Mouse (Mus musculus): ENCODE results near the gene 4930452B06Rik.
A peak's percentile ranks its signal among the peaks of the same experiment; 100 is the strongest.

4930452B06Rik gene

GRCm38 (mm10) chr14:8451117-8451516, 214.9 kb downstream of the 4930452B06Rik start:
- DNase-seq (ENCODE audit: low read depth, low spot score) = no peak

DNA sequence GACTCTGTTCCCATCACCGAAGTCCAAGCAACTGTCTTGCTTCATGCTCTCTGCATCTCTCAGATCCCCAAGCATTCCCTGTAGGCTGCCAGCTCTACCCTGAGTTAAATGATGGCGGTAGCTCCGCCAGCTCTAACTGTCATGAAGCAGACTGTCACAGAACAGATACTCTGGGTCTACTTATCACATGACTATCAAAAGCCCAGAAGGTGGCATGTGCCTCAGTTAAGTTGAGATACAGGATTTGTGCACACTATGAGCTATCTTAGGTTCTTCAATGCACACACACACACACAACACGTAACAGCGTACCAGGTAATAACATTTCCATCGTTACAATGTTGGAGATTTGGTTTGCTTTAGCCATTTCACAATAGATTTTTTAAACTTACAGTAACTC, 215.7 kb downstream of the 4930452B06Rik start:
- DNase-seq (ENCODE audit: low read depth, low spot score) = no peak

DNA sequence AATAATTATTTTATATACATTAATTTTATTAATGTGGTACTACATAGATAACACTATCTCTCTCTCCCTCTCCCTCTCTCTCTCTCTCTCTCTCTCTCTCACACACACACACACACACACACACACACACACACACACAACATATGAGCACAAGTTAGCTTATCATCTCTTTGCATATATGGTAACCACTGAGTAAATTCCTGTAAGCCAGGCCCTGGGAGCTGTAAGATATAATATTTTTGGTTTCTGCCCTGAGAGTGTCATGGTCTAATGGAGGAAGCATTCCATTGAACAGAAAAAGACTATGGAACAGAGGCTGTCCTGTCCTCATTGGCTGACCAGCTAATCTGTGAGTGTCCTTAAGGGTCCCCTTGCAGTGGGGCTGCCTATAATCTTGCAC, 216.7 kb downstream of the 4930452B06Rik start:
- no peak for DNase-seq (ENCODE audit: low read depth, low spot score)

DNA sequence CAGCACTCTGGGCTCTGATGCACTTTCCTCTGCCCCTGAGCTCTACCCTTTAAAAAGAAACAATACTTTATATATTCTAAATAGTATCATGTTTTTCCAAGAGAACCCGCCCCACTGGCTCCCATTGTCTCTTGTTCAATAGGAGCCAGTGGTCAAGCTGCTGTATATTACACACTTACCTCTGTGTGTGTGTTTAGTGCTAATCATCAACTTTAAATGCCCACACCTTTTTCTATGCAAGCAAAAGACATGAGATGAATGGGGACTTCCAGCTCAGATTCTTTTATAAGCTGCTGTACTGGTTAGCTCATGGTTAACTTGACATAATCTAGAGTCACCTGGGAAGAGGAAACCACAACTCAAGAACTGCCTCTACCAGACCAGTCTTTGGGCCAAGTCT, 218.7 kb downstream of the 4930452B06Rik start:
- DNase-seq (ENCODE audit: low read depth, low spot score) = no peak

- DNase-seq (ENCODE audit: low read depth, low spot score) = no peak
These were observed 221.7 kb downstream of the 4930452B06Rik start for GRCm38 (mm10) chr14:8444363-8444762.

GRCm38 (mm10) chr14:8442691-8443090, 223.3 kb downstream of the 4930452B06Rik start:
- DNase-seq (ENCODE audit: low read depth, low spot score) = no peak

DNA sequence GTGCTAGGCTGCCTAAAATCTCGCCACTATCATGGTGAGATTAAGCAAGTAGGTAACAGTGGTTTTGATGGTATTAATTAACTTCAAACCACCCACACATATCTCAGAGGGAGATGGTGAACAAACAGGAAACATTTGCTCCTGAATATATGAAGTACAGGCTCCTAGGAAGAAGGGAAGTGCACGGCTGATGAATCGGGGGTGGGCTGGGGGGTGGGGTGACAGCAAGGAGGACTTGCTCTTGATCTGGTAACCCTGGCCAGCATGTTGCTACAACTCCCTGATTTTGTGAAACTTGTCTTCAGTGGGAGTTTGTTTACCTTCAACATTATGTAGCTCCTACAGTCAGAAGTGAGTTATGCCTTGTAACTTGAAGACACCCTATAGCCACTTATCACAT, 224.4 kb downstream of the 4930452B06Rik start:
- DNase-seq (ENCODE audit: low read depth, low spot score) = no peak

DNA sequence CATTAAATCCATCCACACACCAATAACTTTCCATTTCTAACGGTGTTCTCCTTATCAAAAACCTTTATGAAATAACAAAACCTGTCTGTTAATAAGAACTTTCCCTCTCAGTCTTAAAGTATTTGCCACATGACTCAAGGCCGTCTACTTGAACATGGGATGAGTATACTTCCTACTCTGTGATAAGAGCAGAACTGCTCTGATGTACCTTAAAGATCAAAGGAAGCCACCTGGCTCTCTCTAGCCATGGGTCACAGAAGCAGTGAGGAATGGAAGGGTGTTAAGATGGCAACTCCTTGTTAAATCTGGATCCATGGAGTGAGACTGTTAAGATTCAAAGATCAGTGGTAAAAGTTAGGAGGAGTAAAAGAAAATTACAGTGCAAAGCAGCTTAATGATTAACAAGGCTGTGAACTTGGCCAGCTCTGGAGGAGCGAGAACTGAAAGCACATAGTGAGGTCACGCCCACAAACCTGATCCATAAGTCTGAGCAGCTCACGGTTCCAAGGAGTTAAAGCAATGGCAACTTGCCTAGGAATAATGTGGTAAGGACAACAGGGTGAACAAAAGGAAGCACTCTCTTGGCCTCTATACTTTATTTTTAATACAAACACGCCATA, 235.3 kb downstream of the 4930452B06Rik start:
- DNase-seq (ENCODE audit: low read depth, low spot score) = no peak

- no peak for DNase-seq (ENCODE audit: low read depth, low spot score)
These were observed 236.3 kb downstream of the 4930452B06Rik start for GRCm38 (mm10) chr14:8429767-8430166.

DNA sequence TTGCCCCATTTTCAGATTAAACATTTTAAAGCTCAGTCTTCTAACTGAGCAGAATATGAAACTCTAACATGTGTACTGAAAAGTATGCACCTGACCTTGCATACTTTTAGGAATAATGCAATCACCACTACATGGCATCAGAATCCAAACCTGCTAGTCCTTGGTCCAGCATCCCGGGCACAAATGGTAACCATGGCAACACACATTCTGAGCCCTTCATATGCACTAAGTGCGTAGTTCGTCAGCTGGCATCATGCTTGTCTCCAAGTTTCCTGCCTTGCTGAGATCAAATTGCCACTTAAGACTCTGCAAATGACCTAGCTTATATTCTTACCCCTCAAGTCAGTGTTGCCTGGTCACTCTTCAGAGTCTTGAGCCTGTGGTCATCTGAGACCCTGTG, 243.2 kb downstream of the 4930452B06Rik start:
- DNase-seq (ENCODE audit: low read depth, low spot score) = no peak

DNA sequence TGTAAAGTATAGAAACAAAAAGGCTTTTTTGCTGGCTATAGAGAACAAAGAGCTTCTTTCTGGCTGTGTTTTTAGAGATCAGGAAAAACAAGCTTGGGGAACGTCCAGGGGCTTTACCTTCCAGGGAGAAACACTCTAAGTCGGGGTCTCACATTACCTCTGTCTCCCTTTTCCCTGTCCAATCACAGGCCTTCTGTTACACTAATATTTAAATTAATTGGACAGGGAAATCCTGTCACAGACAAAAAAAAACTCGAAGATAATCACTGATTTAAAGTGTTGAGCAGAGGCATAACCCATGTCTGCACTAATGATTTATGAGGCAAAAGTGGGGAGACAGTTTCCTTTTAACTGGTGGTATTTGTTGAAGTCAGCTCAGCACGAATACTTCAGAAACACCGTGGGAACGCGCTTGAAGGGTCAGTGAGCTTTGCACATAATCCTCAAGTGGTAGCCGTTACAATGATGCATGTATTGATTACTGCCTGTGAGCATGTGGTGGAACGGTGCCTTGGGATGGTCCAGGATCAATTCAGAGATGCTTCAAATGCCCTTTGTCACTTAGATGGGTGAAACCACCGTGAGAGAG, 244.7 kb downstream of the 4930452B06Rik start:
- no peak for DNase-seq (ENCODE audit: low read depth, low spot score)

DNA sequence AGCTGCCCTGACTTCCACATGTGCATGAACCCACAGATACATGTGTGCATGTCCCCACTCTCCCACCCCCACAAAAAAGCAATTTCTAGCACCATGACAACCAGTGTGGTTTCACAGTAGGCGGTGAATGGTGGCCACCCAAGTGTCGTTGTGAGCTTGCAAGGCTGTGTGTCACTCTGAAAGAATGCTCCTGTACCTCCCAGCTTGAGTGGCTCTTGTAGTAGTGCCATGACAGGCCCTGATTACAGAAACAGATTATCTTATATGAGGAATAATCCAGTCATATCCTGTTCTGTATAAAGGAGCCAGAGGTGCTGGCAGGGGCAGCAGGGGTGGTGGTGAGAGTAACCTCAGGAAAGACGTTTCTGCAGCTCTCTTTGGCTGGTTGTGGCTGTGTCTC, 247.4 kb downstream of the 4930452B06Rik start:
- no peak for DNase-seq (ENCODE audit: low read depth, low spot score)

- no peak for DNase-seq (ENCODE audit: low read depth, low spot score)
These were observed 260.1 kb downstream of the 4930452B06Rik start for GRCm38 (mm10) chr14:8405946-8406345.

GRCm38 (mm10) chr14:8403310-8403709, 262.7 kb downstream of the 4930452B06Rik start:
- peak; percentile 57 for DNase-seq (ENCODE audit: low read depth, low spot score)

- no peak for DNase-seq (ENCODE audit: low read depth, low spot score)
These were observed 267.5 kb downstream of the 4930452B06Rik start for GRCm38 (mm10) chr14:8398507-8398906.

DNA sequence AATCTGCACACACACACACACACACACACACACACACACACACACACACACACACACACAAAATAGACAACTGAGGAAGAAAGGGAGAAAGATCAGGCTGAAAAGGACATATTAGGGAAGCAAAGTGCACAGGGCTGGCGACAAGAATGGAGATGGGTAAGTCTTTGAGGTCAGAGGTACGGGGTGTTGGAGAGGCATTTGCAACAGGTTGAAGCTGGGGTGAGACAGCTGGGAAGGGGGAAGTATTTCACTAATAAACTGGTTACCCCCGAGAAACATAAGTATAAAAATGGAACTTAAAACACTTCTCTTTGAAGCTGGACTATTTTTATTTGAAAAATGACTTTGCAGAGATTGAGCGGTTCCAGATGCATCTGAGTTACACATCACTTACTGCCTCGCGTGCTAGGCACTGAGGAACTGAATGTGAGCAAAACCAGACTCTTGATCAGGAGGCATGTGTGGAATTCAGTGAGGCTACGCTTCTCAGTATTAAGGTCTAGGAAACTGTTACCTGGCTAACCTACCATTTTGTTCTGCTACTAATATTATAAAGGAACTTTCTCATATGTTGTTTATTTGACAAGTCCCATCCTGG, 270.3 kb downstream of the 4930452B06Rik start:
- no peak for DNase-seq (ENCODE audit: low read depth, low spot score)

- DNase-seq (ENCODE audit: low read depth, low spot score) = no peak
These were observed 273.7 kb downstream of the 4930452B06Rik start for GRCm38 (mm10) chr14:8392181-8392825.
